Mouse (Mus musculus) hindbrain, postnatal 0 days (tissue): ENCODE results near the gene Fbln1. TPM values are rescaled to one million over a fixed set of nuclear protein-coding genes. Genes with fewer than 3 reads are reported as not detected.

ENCODE experiments used
- ATAC-seq: fragments of 200-750 bp; cut with Nextera tagmentation; 2 replicates; pipeline ENCODE4 v1.8.0; 2017; ENCODE audit warnings: mild to moderate bottlenecking, moderate TSS enrichment, moderate library complexity
- DNase-seq: peaks from one replicate; pipeline ENCODE4 v3.0.0-alpha.2; 2015; ENCODE audit warnings: low spot score
- H3K27ac ChIP-seq: fragments of 300-500 bp; sonication (generic); 2 replicates; pipeline ENCODE4 v1.5.1; 2014; ENCODE audit warnings: mild to moderate bottlenecking
- H3K27me3 ChIP-seq: fragments of 300-500 bp; sonication (generic); 2 replicates; pipeline ENCODE4 v1.6.1; 2014; ENCODE audit warnings: low read length, mixed read lengths; ENCODE audit not compliant: insufficient read depth
- H3K36me3 ChIP-seq: fragments of 300-500 bp; sonication (generic); 2 replicates; pipeline ENCODE4 v1.6.1; 2014; ENCODE audit warnings: low read length, mixed read lengths; ENCODE audit not compliant: insufficient read depth
- H3K4me1 ChIP-seq: fragments of 300-500 bp; sonication (generic); 2 replicates; pipeline ENCODE4 v1.6.1; 2014; ENCODE audit warnings: antibody characterized with exemption, low read length, mixed read lengths; ENCODE audit not compliant: insufficient read depth
- H3K4me2 ChIP-seq: fragments of 300-500 bp; sonication (generic); 2 replicates; pipeline ENCODE4 v1.6.1; 2014; ENCODE audit warnings: low read depth, mild to moderate bottlenecking, low read length, moderate library complexity, mixed read lengths
- H3K4me3 ChIP-seq: fragments of 300-500 bp; sonication (generic); 2 replicates; pipeline ENCODE4 v1.5.1; 2014; ENCODE audit warnings: low read length
- H3K9ac ChIP-seq: fragments of 300-500 bp; sonication (generic); replicated peaks from 2 replicates; pipeline ENCODE4 v1.6.1; 2014; ENCODE audit warnings: mild to moderate bottlenecking, low read length, moderate library complexity, mixed read lengths
- H3K9me3 ChIP-seq: fragments of 300-500 bp; sonication (generic); 2 replicates; pipeline ENCODE4 v1.6.1; 2016; ENCODE audit warnings: low read length, mixed read lengths
- CTCF ChIP-seq: IDR thresholded peaks from 2 replicates; pipeline ENCODE4 v1.5.1; 2016; ENCODE audit warnings: antibody characterized with exemption, control low read depth, low read depth
- WGBS: fragments of 180-500 bp; shearing (Covaris S2); extraction: QIAGEN DNeasy Blood & Tissue Kit; methylation state at CpG from one replicate; pipeline ENCODE4 v1.1.7; 2014; 5-methylcytosine and 5-hydroxymethylcytosine counted together
- polyA plus RNA-seq: library from polyadenylated mRNA; unstranded; fragments of >200 nt; fragmentation: Nextera tagmentation; extraction: Ambion mirVana; gene quantifications from 2 replicates; pipeline ENCODE4 v1.2.1, GENCODE M21; 2015
- total RNA-seq: library from RNA; depleted of rRNA; stranded (reverse); fragments of >200 nt; gene quantifications from 2 replicates; pipeline ENCODE4 v1.2.3, GENCODE M21; 2014

The Fbln1 gene
- total and polyA plus RNA-seq, 2 experiments from 2014 or later: 48.3 to 73.9 TPM

- Histone ChIP-seq H3K4me3 (no peak overlapping the region), H3K9me3 (no peaks in the 10 kb centered on the region), H3K4me1 (peaks cover 3% of the 10 kb centered on the region), H3K27ac (no peak overlapping the region), H3K9ac (no peak overlapping the region), H3K27me3 (no peaks in the 10 kb centered on the region), H3K36me3 (no peaks in the 10 kb centered on the region), H3K4me2 (no peak overlapping the region)
- no peak for ATAC-seq
- no peak for TF ChIP-seq CTCF
- 81% methylated on average over 2 of the region's 2 CpGs for WGBS
- DNase-seq: no peak
Measured at GRCm38 (mm10) chr15:85172054-85172453, 33.7 kb upstream of the Fbln1 start.

GRCm38 (mm10) chr15:85173425-85173824 lies 32.3 kb upstream of the Fbln1 start:
- H3K9me3 ChIP-seq: no peaks in the 10 kb centered on the region
- TF ChIP-seq CTCF: no peak
- no peaks in the 10 kb centered on the region for H3K36me3 ChIP-seq
- ATAC-seq (no peak), DNase-seq (no peak)
- no peaks in the 10 kb centered on the region for H3K4me1 ChIP-seq
- no peak overlapping the region for H3K9ac ChIP-seq
- no peaks in the 10 kb centered on the region for H3K27me3 ChIP-seq
- no peak overlapping the region for H3K4me2 ChIP-seq
- no peak overlapping the region for H3K4me3 ChIP-seq
- WGBS: 76% methylated on average over 8 of the region's 8 CpGs
- H3K27ac ChIP-seq: no peak overlapping the region

- Histone ChIP-seq H3K4me3 (no peak overlapping the region), H3K4me1 (no peaks in the 10 kb centered on the region), H3K27me3 (no peaks in the 10 kb centered on the region), H3K27ac (no peak overlapping the region), H3K36me3 (no peaks in the 10 kb centered on the region), H3K4me2 (no peak overlapping the region), H3K9ac (no peak overlapping the region), H3K9me3 (no peaks in the 10 kb centered on the region)
- 72% methylated on average over 10 of the region's 10 CpGs for WGBS
- ATAC-seq (no peak), DNase-seq (no peak)
- TF ChIP-seq CTCF: no peak
Measured at GRCm38 (mm10) chr15:85174060-85174459, 31.7 kb upstream of the Fbln1 start.

GRCm38 (mm10) chr15:85177576-85177975 lies 28.2 kb upstream of the Fbln1 start:
- WGBS: 61% methylated on average over 8 of the region's 8 CpGs
- no peak overlapping the region for H3K4me2 ChIP-seq
- H3K9me3 ChIP-seq: no peaks in the 10 kb centered on the region
- H3K27me3 ChIP-seq: no peaks in the 10 kb centered on the region
- no peak overlapping the region for H3K4me3 ChIP-seq
- DNase-seq: peak; percentile 77
- no peak for ATAC-seq
- no peaks in the 10 kb centered on the region for H3K36me3 ChIP-seq
- H3K27ac ChIP-seq: no peak overlapping the region
- no peak overlapping the region for H3K9ac ChIP-seq
- no peaks in the 10 kb centered on the region for H3K4me1 ChIP-seq
- TF ChIP-seq CTCF: no peak

- Histone ChIP-seq H3K36me3 (no peaks in the 10 kb centered on the region), H3K4me2 (no peak overlapping the region), H3K9me3 (no peaks in the 10 kb centered on the region), H3K9ac (no peak overlapping the region), H3K27ac (no peak overlapping the region), H3K27me3 (no peaks in the 10 kb centered on the region), H3K4me3 (no peak overlapping the region), H3K4me1 (no peaks in the 10 kb centered on the region)
- DNase-seq: no peak
- no peak for ATAC-seq
- 62% methylated on average over 6 of the region's 6 CpGs for WGBS
- TF ChIP-seq CTCF: no peak
Measured at GRCm38 (mm10) chr15:85178172-85178571, 27.6 kb upstream of the Fbln1 start.

GRCm38 (mm10) chr15:85179528-85180180 lies 26.1 kb upstream of the Fbln1 start:
- H3K4me3 ChIP-seq: no peak overlapping the region
- no peaks in the 10 kb centered on the region for H3K9me3 ChIP-seq
- no peak overlapping the region for H3K4me2 ChIP-seq
- H3K27ac ChIP-seq: no peak overlapping the region
- no peak for TF ChIP-seq CTCF
- 39% methylated on average over 7 of the region's 7 CpGs for WGBS
- no peaks in the 10 kb centered on the region for H3K4me1 ChIP-seq
- no peaks in the 10 kb centered on the region for H3K27me3 ChIP-seq
- ATAC-seq (no peak), DNase-seq (peak; percentile 60)
- H3K9ac ChIP-seq: no peak overlapping the region
- no peaks in the 10 kb centered on the region for H3K36me3 ChIP-seq

GRCm38 (mm10) chr15:85180368-85180767 lies 25.4 kb upstream of the Fbln1 start:
- Histone ChIP-seq H3K36me3 (no peaks in the 10 kb centered on the region), H3K9ac (no peak overlapping the region), H3K4me1 (no peaks in the 10 kb centered on the region), H3K27me3 (no peaks in the 10 kb centered on the region), H3K9me3 (no peaks in the 10 kb centered on the region), H3K27ac (no peak overlapping the region), H3K4me3 (no peak overlapping the region), H3K4me2 (no peak overlapping the region)
- TF ChIP-seq CTCF: no peak
- ATAC-seq: no peak
- peak; percentile 51 for DNase-seq
